Mouse (Mus musculus): ENCODE measurements at regions not wholly inside any gene's neighbourhood (a gene's known extent, or its start where the extent isn't known, plus 50 kb on each side); places are given as distances from the start of the nearest gene placed in this dataset.

DNA sequence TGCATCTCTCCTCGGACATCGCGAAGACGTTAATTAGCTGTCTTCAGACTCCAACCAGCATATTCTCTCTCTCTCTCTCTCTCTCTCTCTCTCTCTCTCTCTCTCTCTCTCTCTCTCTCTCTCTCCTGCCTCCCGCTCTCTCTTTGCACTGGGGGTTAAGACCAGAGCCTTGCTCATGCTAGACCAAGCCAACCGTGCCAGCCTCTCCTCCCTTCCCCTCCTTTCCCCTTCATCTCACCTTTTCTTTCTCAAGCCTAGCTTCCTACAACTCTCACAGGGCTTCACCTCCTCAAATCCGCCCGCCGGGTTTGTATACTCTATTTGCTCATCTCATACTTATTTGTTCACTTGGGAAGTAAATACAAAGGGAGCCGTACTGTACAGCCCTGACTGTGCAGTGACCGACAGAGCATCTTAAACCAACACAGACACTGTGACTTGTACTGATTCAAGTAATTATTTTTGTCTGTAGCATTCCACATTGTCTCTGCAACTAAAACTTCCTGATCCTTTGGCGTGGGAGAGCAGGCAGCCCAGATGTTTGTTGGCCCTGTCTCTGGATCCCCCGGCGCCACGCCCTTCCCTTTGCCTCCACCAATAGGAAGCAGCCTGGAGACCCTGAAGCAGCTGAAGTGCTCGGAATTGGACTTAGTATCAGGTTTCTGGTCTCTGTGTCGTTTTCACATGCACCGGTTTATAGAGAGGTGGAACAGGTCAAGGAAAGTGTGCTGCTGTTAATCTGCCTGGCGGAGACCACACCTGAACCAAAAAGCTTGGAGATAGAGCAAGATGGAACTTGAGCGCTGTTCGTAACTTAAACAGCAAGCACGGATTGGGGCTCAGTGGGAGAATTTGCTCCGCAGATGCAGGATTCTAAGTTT is 145.1 kb downstream of the Sox2 start:
- TF ChIP-seq GATA1 (IDR thresholded peaks at IDR 0.05; ENCODE audit: borderline replicate concordance, low read length) (no peak), FLI1 (IDR thresholded peaks at IDR 0.05; ENCODE audit: low read length) (no peak)

Data from megakaryocyte, embryonic 14.5 days (primary cell).